Mouse (Mus musculus): ENCODE data around the gene Fhl2.

DNA sequence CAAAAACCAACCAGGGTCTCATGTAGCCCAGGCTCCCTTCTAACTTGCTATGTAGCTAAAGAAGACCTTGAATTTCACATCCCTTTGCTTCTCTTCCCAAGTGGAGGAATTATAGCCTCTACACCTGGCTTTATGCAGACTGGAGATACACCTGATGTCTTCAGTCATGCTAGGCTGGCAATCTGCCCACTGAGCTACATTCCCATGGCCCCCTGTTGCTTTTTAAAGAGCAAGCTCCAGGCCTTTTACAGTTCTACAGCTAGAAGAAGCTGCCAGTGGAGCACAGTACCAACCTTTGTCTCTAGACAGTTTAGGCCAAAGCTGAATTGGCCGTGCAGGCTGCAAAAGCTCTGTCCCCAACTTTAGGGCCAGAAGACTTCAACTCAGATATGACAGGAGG is 106.4 kb downstream of the Fhl2 start:
- TF ChIP-seq CTCF (conservative IDR thresholded peaks at IDR 0.05; ENCODE audit: low read length) (no peak), NANOG (IDR thresholded peaks at IDR 0.05; ENCODE audit: borderline replicate concordance, low read length) (no peak), POU5F1 (IDR thresholded peaks at IDR 0.05; ENCODE audit: borderline replicate concordance, low read length) (no peak)
